Mouse (Mus musculus) C2C12 (cell line): ENCODE results near the gene Gprc5b. TPM values are rescaled to one million over a fixed set of nuclear protein-coding genes. Genes with fewer than 3 reads are reported as not detected.

Experiments
- H3K27me3 ChIP-seq: one replicate; pipeline ENCODE4 v1.6.1; 2011; ENCODE audit not compliant: control insufficient read depth, insufficient read depth, insufficient read length
- H3K36me3 ChIP-seq: one replicate; pipeline ENCODE4 v1.6.1; 2011; ENCODE audit not compliant: control insufficient read depth, insufficient read depth
- H3K4me3 ChIP-seq: one replicate; pipeline ENCODE4 v1.5.1; 2011; ENCODE audit warnings: mild to moderate bottlenecking, control low read depth; ENCODE audit not compliant: poor library complexity, insufficient read depth, severe bottlenecking
- H3K79me2 ChIP-seq: one replicate; pipeline ENCODE4 v1.6.1; 2011; ENCODE audit not compliant: control insufficient read depth, insufficient read depth
- H3K79me3 ChIP-seq: one replicate; pipeline ENCODE4 v1.6.1; 2011; ENCODE audit warnings: low read depth, control low read depth
- H3ac ChIP-seq: one replicate; pipeline ENCODE3; 2011; ENCODE audit warnings: low read depth; ENCODE audit not compliant: control insufficient read depth, insufficient read length
- CEBPB ChIP-seq: IDR thresholded peaks from one replicate; pipeline ENCODE4 v1.6.1; 2011; ENCODE audit warnings: low read depth, mild to moderate bottlenecking, control low read depth, moderate library complexity
- CTCF ChIP-seq: IDR thresholded peaks from one replicate; pipeline ENCODE4 v1.5.1; 2011; ENCODE audit not compliant: control insufficient read depth, insufficient read depth, insufficient read length
- FOSL1 ChIP-seq: IDR thresholded peaks from one replicate; pipeline ENCODE4 v1.8.0; 2011; ENCODE audit warnings: mild to moderate bottlenecking, low read length; ENCODE audit not compliant: poor library complexity, insufficient read depth, severe bottlenecking
- MAX ChIP-seq: IDR thresholded peaks from one replicate; pipeline ENCODE4 v1.6.1; 2011; ENCODE audit warnings: mild to moderate bottlenecking, control low read depth
- MYOD1 ChIP-seq: IDR thresholded peaks from one replicate; pipeline ENCODE4 v1.6.1; 2011; ENCODE audit warnings: low read depth; ENCODE audit not compliant: control insufficient read depth, insufficient read length
- MYOG ChIP-seq: IDR thresholded peaks from one replicate; pipeline ENCODE4 v1.6.1; 2011; ENCODE audit not compliant: control insufficient read depth, insufficient read length; ENCODE audit errors: extremely low read depth
- USF1 ChIP-seq: IDR thresholded peaks from one replicate; pipeline ENCODE4 v1.6.1; 2011; ENCODE audit warnings: low read depth, mild to moderate bottlenecking, control low read depth, moderate library complexity
- polyA plus RNA-seq: library from polyadenylated mRNA; unstranded; fragments of >200 nt; fragmentation: generic; extraction: Trizol; gene quantifications from one replicate; pipeline ENCODE4 v1.2.1, GENCODE M21; 2012; ENCODE audit warnings: missing spikeins

The Gprc5b gene
- polyA plus RNA-seq, 1 experiment, result 31.3 TPM

GRCm38 (mm10) chr7:118925547-118925946 is 69.5 kb downstream of the Gprc5b start:
- Histone ChIP-seq H3ac (no peak overlapping the region), H3K4me3 (no peak overlapping the region), H3K36me3 (no peaks in the 10 kb centered on the region), H3K79me3 (no peaks in the 10 kb centered on the region), H3K27me3 (no peaks in the 10 kb centered on the region), H3K79me2 (no peaks in the 10 kb centered on the region)
- TF ChIP-seq FOSL1, result no peak
- TF ChIP-seq CEBPB, result no peak
- no peak for TF ChIP-seq MAX
- TF ChIP-seq MYOD1, result no peak
- TF ChIP-seq CTCF, result no peak
- TF ChIP-seq USF1, result no peak
- no peak for TF ChIP-seq MYOG

DNA sequence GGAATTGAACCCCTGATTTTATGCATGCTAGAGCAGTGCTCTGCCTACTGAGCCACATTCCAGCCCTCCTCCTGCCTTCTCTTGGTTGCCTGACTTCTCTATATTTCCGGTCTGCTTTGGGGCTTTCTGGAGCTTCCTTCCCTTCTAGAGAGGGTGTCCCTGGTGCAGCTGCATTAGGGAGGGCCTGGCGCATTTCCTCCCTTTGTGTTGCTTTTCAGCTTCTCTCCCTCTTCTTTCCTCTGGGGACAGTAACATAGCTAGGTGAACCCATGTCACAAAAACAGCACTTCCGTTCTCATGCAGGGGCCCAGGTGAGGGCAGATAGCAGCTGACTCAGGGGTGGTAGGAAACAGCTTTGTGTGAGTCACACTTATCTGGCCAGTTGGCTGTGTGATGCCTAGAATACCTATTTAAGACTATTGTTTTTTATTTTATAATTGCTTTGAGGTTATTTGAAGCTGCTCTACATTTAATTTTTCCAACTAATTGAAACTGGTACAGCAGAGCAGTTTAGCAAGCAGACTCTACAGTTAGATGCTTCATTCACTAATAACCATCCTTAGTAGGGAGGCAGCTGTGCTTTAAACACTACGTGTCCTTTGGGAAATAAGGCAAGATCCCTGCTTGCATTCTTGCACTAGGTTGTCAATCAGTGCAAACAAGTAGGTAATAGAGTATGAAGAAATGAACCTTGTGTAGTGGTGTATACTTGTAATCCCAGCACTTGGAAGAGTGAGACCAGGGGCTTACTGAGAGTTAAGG is 72.4 kb downstream of the Gprc5b start:
- H3K4me3 ChIP-seq, result no peak overlapping the region
- no peak for TF ChIP-seq FOSL1
- no peak for TF ChIP-seq CTCF
- no peak for TF ChIP-seq USF1
- no peak for TF ChIP-seq MYOG
- no peak for TF ChIP-seq MAX
- TF ChIP-seq CEBPB, result no peak
- no peak for TF ChIP-seq MYOD1
- no peak overlapping the region for H3ac ChIP-seq
- no peaks in the 10 kb centered on the region for H3K36me3 ChIP-seq
- H3K79me3 ChIP-seq, result no peaks in the 10 kb centered on the region
- H3K79me2 ChIP-seq, result no peaks in the 10 kb centered on the region
- no peaks in the 10 kb centered on the region for H3K27me3 ChIP-seq

Other genes starting within 250 kb of the Gprc5b start
- gene Iqck, start 139.5 kb downstream of the Gprc5b start, polyA plus RNA-seq, result 0.53 TPM
- gene Knop1, start 139.0 kb downstream of the Gprc5b start, polyA plus RNA-seq, result 24.1 TPM
- gene Gpr139, start 189.4 kb upstream of the Gprc5b start, polyA plus RNA-seq, result not detected